Mouse (Mus musculus) ES-Bruce4 (cell line): ENCODE data around the gene Gm4922.

ENCODE experiments used
- CTCF ChIP-seq: IDR thresholded peaks from one replicate; pipeline ENCODE4 v1.8.1; 2011; ENCODE audit warnings: low read depth, low read length
- EP300 ChIP-seq: IDR thresholded peaks from 2 replicates; pipeline ENCODE4 v1.6.1; 2011; ENCODE audit warnings: low read depth, low read length; ENCODE audit not compliant: insufficient read depth
- POLR2A ChIP-seq: IDR thresholded peaks from one replicate; pipeline ENCODE4 v1.8.1; 2011; ENCODE audit warnings: low read length; ENCODE audit not compliant: insufficient read depth

GRCm38 (mm10) chr10:18827936-18828335, 41.3 kb upstream of the Gm4922 start:
- no peak for TF ChIP-seq CTCF
- TF ChIP-seq EP300: no peak
- TF ChIP-seq POLR2A: no peak
